Mouse (Mus musculus) heart, adult 9 months (tissue): ENCODE measurements at regions not wholly inside any gene's neighbourhood (a gene's known extent, or its start where the extent isn't known, plus 50 kb on each side); places are given as distances from the start of the nearest gene placed in this dataset.
"Not testable (repeated sequence)": the region's sequence is repeated elsewhere in the genome, so short reads cannot be mapped to it uniquely, and the experiment has no call there.

Experiments used
- DNase-seq, 2 experiments: peaks; one replicate each; pipeline ENCODE4 v3.0.0; 2022; ENCODE audit warnings: low spot score in 2 of 2

DNA sequence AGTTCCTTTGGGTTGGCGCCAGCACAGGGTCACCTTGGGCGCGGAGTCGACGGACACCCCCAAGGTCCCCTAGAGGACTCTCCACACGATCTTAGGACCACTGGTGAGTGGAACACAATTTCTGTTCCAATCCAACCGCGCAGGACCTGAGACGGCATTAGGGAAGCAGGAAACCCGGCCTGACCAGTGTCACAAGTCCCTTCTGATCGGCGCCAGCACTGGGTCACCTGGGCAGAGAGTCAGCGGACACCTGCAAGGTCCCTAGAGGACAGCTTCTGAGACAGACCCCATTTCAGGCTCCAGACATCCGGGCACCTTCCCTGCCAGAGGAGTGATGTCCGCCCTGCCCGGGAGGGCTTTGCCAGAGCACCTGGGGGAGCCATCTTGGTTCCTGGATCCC, 74.2 kb upstream of the Cdh13 start:
- not testable (repeated sequence) for DNase-seq

DNA sequence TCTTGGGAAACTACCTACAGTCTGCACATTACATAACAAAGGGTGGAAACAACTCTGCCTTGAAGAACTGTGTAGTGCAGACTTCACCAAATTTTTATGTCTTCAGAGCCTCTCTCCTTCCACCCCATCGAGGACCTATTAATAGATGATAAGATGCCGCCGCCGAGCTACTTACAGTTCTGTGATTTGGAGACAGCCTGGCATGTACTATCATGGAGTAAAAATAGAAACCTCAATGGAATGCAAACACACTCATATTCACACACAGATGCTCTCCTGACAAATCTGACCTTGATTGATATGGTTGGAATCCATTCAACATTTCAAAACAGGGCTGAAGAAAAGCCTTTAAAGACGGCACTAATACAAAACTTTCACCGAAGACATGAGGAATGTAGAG, 92.7 kb upstream of the Cdh13 start:
- peak; percentile 37 to 47 for DNase-seq

DNA sequence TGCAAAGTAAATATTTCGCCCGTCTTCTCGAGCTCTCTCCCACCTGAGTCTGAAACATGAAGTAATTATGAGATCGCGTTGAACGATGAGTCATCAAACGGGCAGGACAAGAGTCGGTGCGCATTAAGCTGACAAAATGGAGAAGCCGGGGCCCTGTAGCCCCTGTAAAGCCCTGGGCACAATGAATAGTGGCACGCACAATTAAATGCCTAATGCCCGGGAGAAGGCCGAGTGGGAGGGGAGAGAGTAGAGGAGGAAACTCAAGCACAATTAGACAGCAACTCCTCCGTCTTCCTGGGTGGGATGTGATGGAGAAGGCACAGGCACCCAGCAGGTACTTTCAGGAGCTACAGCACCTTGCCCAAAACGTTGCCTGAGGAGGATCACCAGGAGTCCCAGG, 94.3 kb upstream of the Cdh13 start:
- no peak for DNase-seq

DNA sequence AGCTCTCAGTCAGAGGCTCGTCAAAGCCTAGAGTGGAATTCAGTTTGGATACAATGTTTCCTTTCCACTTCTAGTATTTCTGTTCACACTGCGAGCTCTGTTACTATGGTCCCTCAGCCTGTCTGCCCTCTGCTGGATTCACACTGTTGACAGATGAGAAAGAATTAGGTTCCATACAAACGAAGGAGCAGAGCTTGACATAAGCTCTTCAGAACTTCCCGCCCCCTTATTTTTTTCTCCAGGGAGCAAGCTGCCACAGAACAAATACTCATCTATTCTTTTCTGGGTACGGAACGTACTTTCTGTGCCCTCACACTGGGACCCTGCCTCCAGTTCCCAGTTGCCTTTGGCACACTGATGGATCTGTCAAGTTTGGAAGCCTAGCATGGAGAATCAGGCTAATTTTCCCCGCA, 114.5 kb upstream of the Cdh13 start:
- no peak for DNase-seq

DNA sequence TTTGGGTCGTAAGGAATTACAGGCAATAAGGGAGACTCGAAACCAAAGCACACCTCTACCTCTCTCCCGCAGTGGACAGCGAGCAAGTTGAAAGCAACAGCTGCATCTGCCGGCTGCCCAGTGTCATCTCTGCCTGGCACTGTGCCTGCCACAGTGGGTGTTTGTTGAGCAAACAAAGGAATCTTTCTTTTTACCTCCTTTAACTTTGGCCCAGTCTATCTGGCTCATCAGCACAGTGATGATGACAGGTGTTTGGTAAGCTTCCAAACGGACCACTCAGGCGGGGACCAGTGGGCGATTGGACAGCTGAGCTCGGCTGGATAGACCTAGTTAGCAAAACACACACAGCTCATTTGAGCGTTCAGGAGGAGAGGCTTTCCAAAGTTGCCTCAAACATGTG, 121.4 kb upstream of the Cdh13 start:
- no peak for DNase-seq

DNA sequence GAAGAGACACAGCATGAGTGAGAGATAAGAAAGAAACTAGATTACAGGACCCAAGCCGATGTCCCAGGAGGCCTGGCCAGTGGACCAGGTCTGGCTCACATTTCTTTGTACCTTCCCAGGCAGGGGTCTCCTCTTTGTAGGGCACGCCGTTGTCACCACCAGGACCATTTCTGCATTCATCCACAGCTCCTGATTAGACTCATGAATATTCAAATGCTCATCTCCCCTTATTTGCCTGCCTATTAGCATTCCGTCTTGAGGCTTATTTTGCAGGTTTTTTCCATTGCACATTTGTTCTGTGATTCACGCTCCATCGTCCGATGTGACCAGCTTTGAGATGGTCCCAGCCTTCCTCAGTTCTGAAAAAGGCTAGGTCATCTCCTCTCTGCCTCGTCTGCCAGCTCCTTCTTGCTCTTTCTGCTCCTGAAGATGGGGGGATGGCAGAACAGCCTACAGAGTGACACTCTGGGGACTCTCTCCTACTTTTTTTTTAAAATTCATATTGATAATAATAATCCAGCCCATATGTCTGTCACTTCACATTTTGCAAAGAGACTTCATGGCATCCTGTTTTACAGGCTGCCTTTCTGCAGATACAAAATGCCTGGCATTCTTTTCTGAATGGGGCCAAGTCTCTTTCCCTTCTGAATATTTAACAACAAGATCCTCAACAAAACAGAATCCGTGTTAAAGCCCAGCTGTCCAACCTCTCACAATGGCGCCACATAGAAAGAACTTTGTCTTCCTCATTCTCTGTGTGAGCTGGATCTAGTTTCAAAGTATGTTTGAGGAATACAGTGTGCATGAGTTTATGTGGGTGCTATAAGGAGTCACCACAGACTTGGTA, 136.0 kb upstream of the Cdh13 start:
- no peak for DNase-seq

DNA sequence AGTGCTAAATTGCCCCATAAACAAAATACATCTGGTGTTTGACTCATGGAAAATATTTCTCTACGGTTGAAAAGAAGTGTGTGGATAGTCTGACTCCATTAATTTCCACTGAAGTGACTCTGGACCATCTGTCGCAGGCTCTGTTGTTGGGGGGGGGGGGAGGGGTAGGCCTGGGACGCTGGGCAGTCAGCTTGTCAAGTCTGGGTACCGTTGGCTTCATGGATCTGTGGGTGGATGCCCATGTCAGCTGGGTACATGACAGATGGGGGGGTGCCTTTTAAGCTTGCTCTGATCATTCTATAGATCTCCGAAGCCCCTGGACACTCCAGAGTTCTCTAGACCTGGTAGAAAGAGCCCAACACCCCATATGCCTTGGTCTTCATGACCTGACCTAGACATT, 139.0 kb upstream of the Cdh13 start:
- DNase-seq: no peak

DNA sequence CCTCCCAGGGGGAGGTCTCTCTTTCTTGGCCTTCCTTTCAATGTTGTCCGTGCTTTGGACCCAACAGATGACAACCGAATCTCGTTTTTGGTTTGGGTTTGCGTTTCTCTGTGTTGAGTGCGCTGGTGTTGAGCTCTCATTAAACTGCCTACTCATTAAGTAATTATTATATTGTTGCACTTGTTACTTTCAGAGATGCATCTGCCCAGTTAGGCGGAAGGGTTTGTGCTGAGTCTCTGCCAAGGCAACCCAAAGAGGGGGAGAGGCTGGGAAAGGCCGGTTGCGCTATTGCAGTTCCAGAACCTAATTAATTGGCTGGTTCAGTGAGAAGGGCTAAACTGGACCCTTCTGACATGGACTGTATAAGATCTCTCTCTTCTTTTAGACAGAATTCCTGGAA, 141.2 kb upstream of the Cdh13 start:
- no peak for DNase-seq

DNA sequence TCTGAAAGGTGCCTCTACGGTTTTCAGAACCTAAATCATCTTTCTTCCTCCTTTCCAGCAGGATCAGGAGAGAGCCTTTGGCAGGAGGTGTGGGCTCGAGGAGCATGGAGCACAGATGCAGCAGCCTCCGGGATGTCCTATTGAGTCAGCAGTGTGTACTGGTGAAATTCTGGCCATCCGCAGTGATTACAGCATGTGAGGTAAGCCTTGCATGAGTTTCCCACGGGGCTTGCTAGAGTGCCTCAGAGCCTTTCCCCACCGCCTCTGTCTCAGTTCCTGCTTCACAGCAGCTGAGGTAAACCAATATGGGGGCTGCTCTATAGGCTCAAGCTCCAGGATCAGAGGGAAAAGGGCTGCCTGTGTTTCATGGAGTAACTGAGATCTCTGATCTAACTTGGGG, 143.6 kb upstream of the Cdh13 start:
- DNase-seq: no peak

DNA sequence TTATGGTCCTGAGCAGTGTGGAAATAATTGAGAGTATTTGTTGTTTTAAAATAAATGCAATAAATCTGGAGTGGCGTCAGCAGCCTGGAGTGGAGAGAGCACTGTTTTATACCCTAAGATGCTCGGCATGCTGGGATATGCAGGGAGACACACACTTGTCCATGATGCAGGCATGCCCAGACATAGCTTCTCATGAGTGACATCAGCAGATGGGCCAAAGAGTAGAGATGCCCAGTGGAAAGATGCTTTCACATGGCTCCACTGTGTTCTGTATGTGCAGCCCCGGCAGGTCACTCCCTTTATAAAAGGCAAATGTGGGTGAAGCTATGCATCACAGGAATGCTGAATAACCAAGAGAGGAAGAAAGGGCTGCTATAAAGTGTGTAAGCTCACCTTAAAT, 145.7 kb upstream of the Cdh13 start:
- DNase-seq: no peak

DNA sequence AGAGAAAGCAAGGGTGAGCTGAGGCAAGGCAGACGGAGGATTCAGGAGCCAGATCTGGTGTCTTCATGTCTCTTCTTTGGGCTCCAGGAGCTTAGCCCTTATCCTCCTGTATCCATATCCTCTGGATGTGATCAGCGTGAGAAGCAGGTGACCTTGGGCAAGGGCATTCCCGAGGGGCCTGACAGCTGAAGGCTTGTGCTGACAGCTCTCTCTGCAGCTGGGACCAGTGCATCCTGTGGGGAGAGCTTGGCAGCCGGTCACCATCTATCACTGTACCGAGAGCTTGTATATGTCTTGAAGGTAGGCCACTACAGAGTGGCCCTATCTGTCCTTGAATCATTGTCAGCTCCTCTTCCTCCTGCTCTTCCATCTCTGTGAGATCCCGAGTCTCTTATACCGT, 158.5 kb upstream of the Cdh13 start:
- no peak for DNase-seq

DNA sequence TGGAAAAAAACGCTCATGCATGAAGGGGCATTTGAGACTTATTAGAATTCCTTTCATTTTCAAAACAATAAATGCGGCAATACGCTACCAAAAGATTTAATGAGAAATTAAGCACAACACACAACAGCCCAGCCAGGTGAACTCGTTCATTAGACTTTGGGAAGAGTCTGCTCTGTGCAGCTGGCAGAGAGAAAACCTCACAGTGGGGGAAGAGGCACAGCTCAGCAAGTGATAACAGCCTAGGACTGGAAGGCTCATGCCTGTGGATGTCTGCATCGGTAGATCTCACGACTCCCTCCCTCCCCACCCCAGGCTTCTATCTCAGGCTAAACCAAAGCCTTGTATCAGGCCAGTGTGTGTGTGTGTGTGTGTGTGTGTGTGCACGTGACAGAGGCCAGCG, 169.3 kb upstream of the Cdh13 start:
- DNase-seq: no peak

DNA sequence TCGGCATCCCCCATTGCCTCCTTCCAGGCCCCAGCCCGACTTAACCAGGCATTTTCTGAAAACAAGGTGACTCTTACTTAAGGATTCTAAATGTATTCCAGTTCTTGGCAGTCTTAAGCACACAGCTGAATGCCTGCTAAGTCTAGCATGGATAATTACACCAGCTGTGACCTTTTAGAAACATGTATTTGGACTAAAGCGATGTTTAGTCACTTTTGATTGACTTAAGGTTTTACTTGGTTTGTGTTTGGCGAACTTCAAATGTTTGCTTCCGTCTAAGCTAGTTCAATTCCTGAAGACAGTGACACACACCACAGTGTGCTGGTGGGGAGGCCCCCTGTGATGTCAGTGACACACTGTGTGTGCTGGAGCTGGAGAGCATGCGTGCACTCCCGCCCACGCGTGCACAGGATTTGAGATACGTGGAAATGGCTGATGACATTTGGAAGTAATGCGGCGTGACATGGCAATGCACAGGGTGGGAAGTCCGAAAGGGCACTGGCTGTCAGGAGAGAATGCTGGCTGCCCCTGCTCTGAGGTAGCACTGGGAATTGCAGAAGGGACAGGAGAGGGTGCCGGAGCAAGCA, 179.0 kb upstream of the Cdh13 start:
- DNase-seq: no peak

DNA sequence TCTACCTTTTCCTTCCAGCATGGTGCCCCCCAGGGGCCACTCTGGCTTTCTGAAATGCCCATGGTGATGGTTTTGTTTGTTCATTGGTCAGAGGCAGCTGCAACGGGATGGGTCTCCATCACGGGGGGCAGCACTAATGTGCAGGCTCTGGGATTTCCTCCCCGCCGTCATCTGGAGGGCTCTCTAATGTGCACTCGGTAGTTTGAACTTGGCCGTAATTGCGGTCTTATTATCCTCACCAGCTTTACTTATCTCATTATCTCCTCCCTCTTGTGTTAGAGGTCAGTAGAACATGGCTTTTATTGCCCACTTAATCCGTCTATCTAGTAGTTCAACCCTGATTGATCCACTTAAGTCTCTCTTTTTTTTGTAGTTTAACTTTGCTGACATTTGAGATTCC, 182.2 kb upstream of the Cdh13 start:
- no peak for DNase-seq

DNA sequence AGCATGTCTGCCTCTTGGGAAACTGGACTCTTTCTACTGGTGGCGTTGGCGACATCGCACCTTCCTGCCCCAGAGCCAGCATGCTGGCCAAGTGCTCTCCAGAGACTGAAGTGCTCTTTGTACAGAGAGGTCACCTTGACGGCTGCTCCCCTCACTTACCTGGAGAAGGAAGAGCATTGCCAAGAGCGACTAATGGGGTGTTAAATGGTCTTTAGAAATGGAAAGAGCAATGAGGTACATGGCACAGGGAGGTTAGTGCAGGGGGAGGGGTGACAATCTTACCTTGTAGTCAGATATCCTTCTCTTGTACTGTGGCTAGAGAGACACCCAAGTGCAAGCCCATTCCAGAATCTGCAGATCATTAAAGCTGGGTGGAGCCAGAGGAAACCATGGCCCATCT, 220.8 kb upstream of the Cdh13 start:
- DNase-seq: no peak

DNA sequence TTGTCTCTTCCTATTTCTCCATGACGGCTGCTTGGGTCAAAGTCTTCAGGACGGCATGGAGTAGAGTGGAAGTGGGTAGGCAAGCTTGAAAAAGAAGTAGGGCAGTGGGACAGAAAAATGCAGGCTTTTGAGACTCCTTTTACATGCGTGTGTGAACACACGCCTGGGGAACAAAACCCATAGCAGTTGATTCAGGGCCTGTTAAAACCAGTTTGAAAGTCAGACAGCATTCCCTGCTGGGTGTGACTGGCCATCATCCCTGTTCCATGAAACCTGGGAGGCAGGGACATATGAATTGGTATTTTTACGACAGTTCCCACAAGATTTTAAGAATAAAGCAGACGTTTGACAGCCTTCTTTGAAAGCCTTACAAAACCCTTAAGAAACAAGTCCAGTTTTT, 226.8 kb upstream of the Cdh13 start:
- DNase-seq: no peak

DNA sequence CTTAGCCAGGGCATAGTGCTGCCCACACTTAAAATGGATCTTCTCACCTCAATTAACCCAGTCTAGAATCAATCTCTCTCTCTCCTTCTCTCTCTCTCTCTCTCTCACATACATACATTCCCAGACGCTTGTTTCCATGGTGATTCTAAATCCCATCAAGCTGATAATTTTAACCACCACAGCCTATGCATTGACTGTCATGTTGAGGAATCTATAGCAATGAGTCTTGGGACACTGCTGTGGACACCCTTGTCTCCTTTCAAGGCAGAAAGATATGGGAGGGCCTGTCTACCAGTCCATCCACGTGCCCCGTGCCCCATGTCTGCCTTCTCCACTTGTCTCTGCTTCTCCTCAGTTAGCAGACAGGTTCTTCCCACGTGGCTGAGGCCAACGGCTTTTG, 228.0 kb upstream of the Cdh13 start:
- DNase-seq: no peak

DNA sequence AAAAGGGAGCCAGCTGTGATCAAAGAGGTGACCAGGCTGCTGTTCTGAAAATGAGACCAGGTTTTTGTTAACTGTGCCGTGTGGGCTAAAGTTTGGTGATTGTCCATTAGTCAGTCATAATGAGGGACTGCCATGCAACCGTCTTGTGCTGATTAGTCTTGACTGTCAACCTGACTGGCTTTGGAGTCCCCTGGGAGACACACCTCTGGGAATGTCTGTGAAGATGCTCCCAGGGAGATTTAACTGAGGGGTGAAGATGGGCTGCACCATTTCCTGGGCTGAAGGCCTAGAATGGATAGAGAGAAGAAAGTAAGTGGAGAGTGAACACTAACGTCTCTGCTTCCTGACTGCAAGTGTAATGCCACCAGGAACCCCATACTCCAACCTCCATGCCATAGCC, 233.1 kb upstream of the Cdh13 start:
- DNase-seq: no peak

DNA sequence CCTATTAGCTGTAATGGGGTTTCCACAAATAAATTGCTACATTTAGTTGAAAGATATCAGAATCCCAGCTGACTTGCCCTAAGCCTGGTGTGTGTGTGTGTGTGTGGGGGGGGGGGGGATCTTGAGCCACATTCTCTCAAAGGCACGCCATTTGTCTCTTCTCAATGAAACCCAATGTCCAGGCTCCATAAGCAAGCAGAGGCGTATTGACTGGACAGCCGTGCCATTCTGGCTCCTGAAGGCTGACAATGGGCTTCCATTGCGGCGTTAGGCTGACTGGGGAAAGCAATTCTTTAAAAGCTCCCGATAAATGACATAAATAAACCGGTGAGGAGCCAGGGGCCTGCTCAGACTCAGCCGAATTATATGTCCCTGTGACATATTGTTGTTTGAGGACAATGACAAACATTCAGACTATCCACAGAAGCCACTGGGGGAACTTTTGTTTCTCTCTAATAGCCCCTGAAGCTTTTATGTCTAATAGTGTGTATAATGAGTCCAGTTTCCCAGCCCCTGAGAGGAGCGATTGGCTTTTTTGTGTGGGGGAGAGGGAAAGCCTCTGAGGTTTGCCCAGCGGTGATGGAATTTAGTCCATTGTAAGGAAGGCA, 240.6 kb upstream of the Mphosph6 start:
- DNase-seq: no peak

DNA sequence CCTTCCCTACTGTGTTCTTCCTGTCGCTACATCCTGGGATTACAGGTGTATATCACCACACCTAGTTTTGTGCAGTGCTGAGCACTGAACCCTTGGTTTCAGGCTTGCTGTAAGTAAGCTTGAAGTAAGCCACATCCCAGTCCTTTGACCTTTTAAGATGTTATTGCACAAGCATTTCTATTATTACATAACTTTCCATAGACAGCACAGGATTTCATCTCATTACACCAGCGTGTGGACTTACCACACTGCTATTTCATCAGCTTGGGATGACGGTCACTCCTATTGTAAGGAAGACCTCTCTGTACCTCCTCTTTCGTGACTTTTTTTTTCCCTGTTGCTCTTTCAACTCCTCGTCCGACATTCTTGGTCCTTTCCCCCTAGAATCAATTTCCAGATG, 239.5 kb upstream of the Mphosph6 start:
- no peak for DNase-seq

DNA sequence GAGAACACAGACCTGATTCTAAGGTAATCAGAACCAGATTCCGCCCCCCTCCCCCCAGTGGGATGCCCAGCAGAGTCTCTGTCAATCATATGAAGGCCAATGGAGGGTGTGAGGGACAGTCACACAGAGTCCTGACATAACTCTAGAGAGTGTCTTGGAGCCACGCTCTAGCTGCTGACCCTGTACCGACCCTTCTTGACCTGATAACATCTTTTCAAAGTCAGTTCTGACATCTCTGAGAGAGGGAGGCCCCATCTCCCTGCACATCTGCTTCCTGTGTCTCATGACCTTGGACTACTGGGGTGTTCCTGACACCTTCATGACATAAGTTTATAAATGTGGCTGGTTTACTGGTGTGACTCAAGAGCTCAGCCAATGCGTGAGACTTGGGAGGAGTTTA, 236.1 kb upstream of the Mphosph6 start:
- DNase-seq: no peak

DNA sequence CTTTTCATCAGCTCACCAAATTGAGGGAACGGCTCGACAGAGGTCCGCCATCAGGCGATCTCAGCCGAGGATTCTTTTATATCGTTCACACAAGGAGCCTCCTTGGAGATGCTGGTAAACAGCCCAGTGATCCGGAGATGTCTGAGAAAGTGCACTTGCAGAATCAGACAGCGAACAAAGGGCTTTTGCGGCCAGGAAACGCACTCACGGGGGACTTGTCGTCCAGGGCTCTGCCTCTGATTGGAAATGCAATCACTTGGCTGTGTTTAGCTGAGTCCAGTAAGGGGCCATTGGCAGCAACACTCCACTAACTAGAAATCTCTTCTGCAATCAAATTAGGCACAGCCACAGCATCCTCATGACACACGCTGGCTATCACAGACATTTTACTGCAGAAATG, 232.3 kb upstream of the Mphosph6 start:
- no peak for DNase-seq

DNA sequence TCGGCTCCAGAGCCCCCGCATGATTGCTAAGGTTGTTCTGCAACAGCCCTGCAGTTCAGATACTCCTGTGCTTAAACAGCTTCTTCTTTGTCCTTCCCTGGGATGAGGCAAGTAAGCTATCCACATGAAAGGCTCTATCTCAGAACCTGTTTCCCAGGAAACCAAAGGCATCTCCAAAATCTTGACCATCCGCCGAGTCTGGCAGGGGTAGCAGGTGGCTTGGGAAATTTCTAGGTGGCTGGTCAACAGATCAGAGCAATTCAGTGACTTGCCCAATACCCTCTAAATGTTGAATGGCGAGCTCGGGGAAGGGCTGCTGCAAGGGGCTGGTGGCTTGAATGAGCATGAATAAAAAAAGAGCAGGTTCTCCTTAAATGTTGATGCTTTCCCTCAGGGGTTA, 229.7 kb upstream of the Mphosph6 start:
- no peak for DNase-seq
